Mouse (Mus musculus) T-helper 17 cell (primary cell): ENCODE measurements around the gene Susd3.

Source experiments
- in situ Hi-C, 2 experiments: fragments of 300-600 bp; cut with MboI, MseI; formaldehyde crosslinking; loops; 1 replicate in 1 of 2; 2 replicates in 1 of 2; pipeline ENCODE4 v1.15.1; 2025; ENCODE audit warnings: high pct_unique_total_duplicates in 2 of 2

The Susd3 gene

GRCm38 (mm10) chr13:49212711-49213500, 35.6 kb downstream of the Susd3 start:
- in situ Hi-C loops: no loop called here

- in situ Hi-C loops: no loop called here
These were observed 39.2 kb downstream of the Susd3 start for GRCm38 (mm10) chr13:49209306-49209705.

GRCm38 (mm10) chr13:49206341-49206740, 42.2 kb downstream of the Susd3 start:
- in situ Hi-C loops: no loop called here

- in situ Hi-C loops: no loop called here
These were observed 43.0 kb downstream of the Susd3 start for GRCm38 (mm10) chr13:49205381-49205998.

GRCm38 (mm10) chr13:49202556-49202955, 46.0 kb downstream of the Susd3 start:
- in situ Hi-C loops: no loop called here

GRCm38 (mm10) chr13:49200688-49201087, 47.8 kb downstream of the Susd3 start:
- in situ Hi-C loops: no loop called here

GRCm38 (mm10) chr13:49199891-49200290, 48.6 kb downstream of the Susd3 start:
- in situ Hi-C loops: no loop called here

GRCm38 (mm10) chr13:49198734-49199133, 49.8 kb downstream of the Susd3 start:
- in situ Hi-C loops: no loop called here

GRCm38 (mm10) chr13:49196766-49197165, 51.7 kb downstream of the Susd3 start:
- in situ Hi-C loops: no loop called here

GRCm38 (mm10) chr13:49196211-49196610, 52.3 kb downstream of the Susd3 start:
- in situ Hi-C loops: no loop called here

- in situ Hi-C loops: no loop called here
These were observed 52.9 kb downstream of the Susd3 start for GRCm38 (mm10) chr13:49195651-49196050.

GRCm38 (mm10) chr13:49194811-49195210, 53.7 kb downstream of the Susd3 start:
- in situ Hi-C loops: no loop called here

GRCm38 (mm10) chr13:49193650-49194049, 54.9 kb downstream of the Susd3 start:
- in situ Hi-C loops: no loop called here

- in situ Hi-C loops: no loop called here
These were observed 56.2 kb downstream of the Susd3 start for GRCm38 (mm10) chr13:49192156-49192855.

GRCm38 (mm10) chr13:49191673-49192035, 56.9 kb downstream of the Susd3 start:
- in situ Hi-C loops: no loop called here

- in situ Hi-C loops: no loop called here
These were observed 57.4 kb downstream of the Susd3 start for GRCm38 (mm10) chr13:49190876-49191672.

- in situ Hi-C loops: no loop called here
These were observed 58.3 kb downstream of the Susd3 start for GRCm38 (mm10) chr13:49189970-49190870.

- in situ Hi-C loops: no loop called here
These were observed 59.5 kb downstream of the Susd3 start for GRCm38 (mm10) chr13:49188966-49189360.

GRCm38 (mm10) chr13:49188219-49188965, 60.1 kb downstream of the Susd3 start:
- in situ Hi-C loops: no loop called here
